Mouse (Mus musculus) embryonic facial prominence, embryonic 15.5 days (tissue): Measurements from ENCODE around the gene Elmo2. TPM values are rescaled to one million over a fixed set of nuclear protein-coding genes. Genes with fewer than 3 reads are reported as not detected.
A peak's percentile ranks its signal among the peaks of the same experiment; 100 is the strongest.

Experiments used
- ATAC-seq: fragments of 200-750 bp; cut with Nextera tagmentation; 2 replicates; pipeline ENCODE4 v1.8.0; 2017; ENCODE audit warnings: low read depth, moderate TSS enrichment; ENCODE audit not compliant: insufficient number of reproducible peaks, low FRiP score, low TSS enrichment
- H3K27ac ChIP-seq: fragments of 300-500 bp; sonication (generic); replicated peaks from 2 replicates; pipeline ENCODE4 v1.5.1; 2015; ENCODE audit warnings: mild to moderate bottlenecking, inconsistent platforms
- H3K27me3 ChIP-seq: fragments of 300-500 bp; sonication (generic); 2 replicates; pipeline ENCODE4 v1.6.1; 2015; ENCODE audit warnings: inconsistent platforms
- H3K36me3 ChIP-seq: fragments of 300-500 bp; sonication (generic); 2 replicates; pipeline ENCODE4 v1.6.1; 2015; ENCODE audit warnings: mild to moderate bottlenecking, inconsistent platforms
- H3K4me1 ChIP-seq: fragments of 300-500 bp; sonication (generic); 2 replicates; pipeline ENCODE4 v1.6.1; 2015; ENCODE audit warnings: inconsistent platforms
- H3K4me2 ChIP-seq: fragments of 300-500 bp; sonication (generic); replicated peaks from 2 replicates; pipeline ENCODE4 v1.6.1; 2015; ENCODE audit warnings: mild to moderate bottlenecking, inconsistent platforms
- H3K4me3 ChIP-seq: fragments of 300-500 bp; sonication (generic); replicated peaks from 2 replicates; pipeline ENCODE4 v1.5.1; 2015; ENCODE audit warnings: mild to moderate bottlenecking, inconsistent platforms
- H3K9ac ChIP-seq: fragments of 300-500 bp; sonication (generic); 2 replicates; pipeline ENCODE4 v1.6.1; 2015; ENCODE audit warnings: inconsistent platforms
- H3K9me3 ChIP-seq: fragments of 300-500 bp; sonication (generic); replicated peaks from 2 replicates; pipeline ENCODE4 v1.6.1; 2016; ENCODE audit warnings: inconsistent platforms
- WGBS: fragments of 180-500 bp; shearing (Covaris S2); methylation state at CpG from one replicate; pipeline ENCODE4 v1.1.7; 2015; 5-methylcytosine and 5-hydroxymethylcytosine counted together
- polyA plus RNA-seq: library from polyadenylated mRNA; unstranded; fragments of >200 nt; fragmentation: Nextera tagmentation; extraction: Ambion mirVana; gene quantifications from 2 replicates; pipeline ENCODE4 v1.2.1, GENCODE M21; 2015

The Elmo2 gene
- polyA plus RNA-seq, 1 experiment from 2014 or later, result 91.3 TPM

- Histone ChIP-seq H3K36me3 (peaks cover 21% of the 10 kb centered on the region), H3K4me3 (no peak overlapping the region), H3K27ac (peak overlapping the region; percentile 58; the same call in 1 of the 2 replicates), H3K4me1 (peaks cover 21% of the 10 kb centered on the region), H3K9ac (no peak overlapping the region), H3K4me2 (no peak overlapping the region), H3K27me3 (no peaks in the 10 kb centered on the region), H3K9me3 (no peaks in the 10 kb centered on the region)
- peak; percentile 53 for ATAC-seq
- 25% methylated on average over 8 of the region's 8 CpGs for WGBS
Observed at GRCm38 (mm10) chr2:165275124-165275640, 51.1 kb downstream of the Elmo2 start.

GRCm38 (mm10) chr2:165273589-165273988 is 52.7 kb downstream of the Elmo2 start:
- no peak overlapping the region for H3K27ac ChIP-seq
- no peak overlapping the region for H3K4me3 ChIP-seq
- 43% methylated on average over 4 of the region's 4 CpGs for WGBS
- H3K9me3 ChIP-seq, result no peaks in the 10 kb centered on the region
- no peak overlapping the region for H3K9ac ChIP-seq
- ATAC-seq, result no peak
- H3K27me3 ChIP-seq, result no peaks in the 10 kb centered on the region; the same call in 1 of the 2 replicates
- H3K4me2 ChIP-seq, result no peak overlapping the region
- H3K4me1 ChIP-seq, result peaks cover 21% of the 10 kb centered on the region
- peaks cover 21% of the 10 kb centered on the region for H3K36me3 ChIP-seq

- peaks cover under 1% of the 10 kb centered on the region; the same call in 1 of the 2 replicates for H3K36me3 ChIP-seq
- H3K27me3 ChIP-seq, result peaks cover 7% of the 10 kb centered on the region; the same call in 1 of the 2 replicates
- H3K27ac ChIP-seq, result no peak overlapping the region
- H3K9me3 ChIP-seq, result no peaks in the 10 kb centered on the region
- no peak overlapping the region for H3K4me3 ChIP-seq
- H3K9ac ChIP-seq, result no peak overlapping the region
- H3K4me2 ChIP-seq, result no peak overlapping the region
- H3K4me1 ChIP-seq, result peaks cover 28% of the 10 kb centered on the region
- WGBS, result 20% methylated on average over 8 of the region's 8 CpGs
- ATAC-seq, result no peak
Observed at GRCm38 (mm10) chr2:165271326-165271725, 55.0 kb downstream of the Elmo2 start.

- peaks cover 26% of the 10 kb centered on the region for H3K4me1 ChIP-seq
- no peak overlapping the region for H3K27ac ChIP-seq
- H3K4me2 ChIP-seq, result no peak overlapping the region
- no peak overlapping the region for H3K9ac ChIP-seq
- no peaks in the 10 kb centered on the region for H3K9me3 ChIP-seq
- no peaks in the 10 kb centered on the region for H3K36me3 ChIP-seq
- WGBS, result 41% methylated on average over 7 of the region's 7 CpGs
- peaks cover 7% of the 10 kb centered on the region; the same call in 1 of the 2 replicates for H3K27me3 ChIP-seq
- H3K4me3 ChIP-seq, result no peak overlapping the region
- ATAC-seq, result no peak
Observed at GRCm38 (mm10) chr2:165270858-165271257, 55.4 kb downstream of the Elmo2 start.

GRCm38 (mm10) chr2:165266739-165267138 is 59.5 kb downstream of the Elmo2 start:
- Histone ChIP-seq H3K27me3 (peaks cover 15% of the 10 kb centered on the region), H3K27ac (no peak overlapping the region), H3K36me3 (no peaks in the 10 kb centered on the region), H3K4me3 (no peak overlapping the region), H3K4me1 (peaks cover 11% of the 10 kb centered on the region; the same call in 1 of the 2 replicates), H3K9ac (no peak overlapping the region), H3K9me3 (no peaks in the 10 kb centered on the region), H3K4me2 (no peak overlapping the region)
- 4% methylated on average over 12 of the region's 12 CpGs for WGBS
- ATAC-seq, result no peak

GRCm38 (mm10) chr2:165263861-165264260 is 62.4 kb downstream of the Elmo2 start:
- 61% methylated on average over 7 of the region's 7 CpGs for WGBS
- Histone ChIP-seq H3K4me1 (peaks cover 11% of the 10 kb centered on the region; the same call in 1 of the 2 replicates), H3K4me2 (no peak overlapping the region), H3K36me3 (no peaks in the 10 kb centered on the region), H3K27ac (no peak overlapping the region), H3K9ac (no peak overlapping the region), H3K4me3 (no peak overlapping the region), H3K9me3 (no peaks in the 10 kb centered on the region), H3K27me3 (peaks cover 22% of the 10 kb centered on the region)
- peak; percentile 6; the same call in 1 of the 2 replicates for ATAC-seq

- peaks cover 20% of the 10 kb centered on the region for H3K27me3 ChIP-seq
- no peak overlapping the region for H3K4me2 ChIP-seq
- peaks cover 11% of the 10 kb centered on the region; the same call in 1 of the 2 replicates for H3K4me1 ChIP-seq
- H3K27ac ChIP-seq, result no peak overlapping the region
- 48% methylated on average over 18 of the region's 18 CpGs for WGBS
- no peaks in the 10 kb centered on the region for H3K36me3 ChIP-seq
- H3K4me3 ChIP-seq, result no peak overlapping the region
- no peak for ATAC-seq
- H3K9ac ChIP-seq, result no peak overlapping the region
- H3K9me3 ChIP-seq, result no peaks in the 10 kb centered on the region
Observed at GRCm38 (mm10) chr2:165262274-165262990, 63.8 kb downstream of the Elmo2 start.

GRCm38 (mm10) chr2:165259859-165260258 is 66.4 kb downstream of the Elmo2 start:
- H3K9ac ChIP-seq, result no peak overlapping the region
- WGBS, result 75% methylated on average over 8 of the region's 8 CpGs

GRCm38 (mm10) chr2:165258321-165258720 is 68.0 kb downstream of the Elmo2 start:
- Histone ChIP-seq H3K27ac (no peak overlapping the region), H3K4me1 (no peaks in the 10 kb centered on the region), H3K9ac (no peak overlapping the region), H3K27me3 (peaks cover 38% of the 10 kb centered on the region), H3K4me3 (no peak overlapping the region), H3K4me2 (no peak overlapping the region), H3K36me3 (no peaks in the 10 kb centered on the region), H3K9me3 (no peaks in the 10 kb centered on the region)
- ATAC-seq, result no peak
- WGBS, result 69% methylated on average over 6 of the region's 6 CpGs

More at GRCm38 (mm10) chr2:165259859-165260258, 66.4 kb downstream of the Elmo2 start:
- no peaks in the 10 kb centered on the region for H3K9me3 ChIP-seq
- H3K4me2 ChIP-seq, result no peak overlapping the region
- peaks cover 27% of the 10 kb centered on the region for H3K27me3 ChIP-seq
- H3K36me3 ChIP-seq, result no peaks in the 10 kb centered on the region
- no peak for ATAC-seq
- no peak overlapping the region for H3K27ac ChIP-seq
- H3K4me3 ChIP-seq, result no peak overlapping the region
- no peaks in the 10 kb centered on the region for H3K4me1 ChIP-seq

GRCm38 (mm10) chr2:165257151-165257834 is 69.0 kb downstream of the Elmo2 start:
- no peak overlapping the region for H3K4me3 ChIP-seq
- 42% methylated on average over 11 of the region's 11 CpGs for WGBS
- ATAC-seq, result no peak
- H3K4me1 ChIP-seq, result no peaks in the 10 kb centered on the region
- H3K27me3 ChIP-seq, result peaks cover 49% of the 10 kb centered on the region
- no peak overlapping the region for H3K27ac ChIP-seq
- no peak overlapping the region for H3K4me2 ChIP-seq
- no peaks in the 10 kb centered on the region for H3K36me3 ChIP-seq
- H3K9ac ChIP-seq, result no peak overlapping the region
- no peaks in the 10 kb centered on the region for H3K9me3 ChIP-seq

- H3K4me2 ChIP-seq, result no peak overlapping the region
- H3K9ac ChIP-seq, result no peak overlapping the region
- no peaks in the 10 kb centered on the region for H3K4me1 ChIP-seq
- H3K9me3 ChIP-seq, result no peaks in the 10 kb centered on the region
- no peak overlapping the region for H3K27ac ChIP-seq
- H3K36me3 ChIP-seq, result no peaks in the 10 kb centered on the region
- H3K4me3 ChIP-seq, result no peak overlapping the region
- 56% methylated on average over 10 of the region's 10 CpGs for WGBS
- peaks cover 45% of the 10 kb centered on the region for H3K27me3 ChIP-seq
- ATAC-seq, result no peak
Observed at GRCm38 (mm10) chr2:165256213-165256612, 70.1 kb downstream of the Elmo2 start.
